20 mouse cellular contexts compared by ENCODE assay signal in genomic region chr17:66206074-66206473, GRCm38 (mm10).
DNase-seq lines count a peak whose midpoint lies in the region; ATAC-seq and TF ChIP-seq lines count a peak whose summit lies in the region.
"Had no signal": no experiment of that assay in that cellular context is flagged by ENCODE, and none has a peak within 500 bp of the region (broad histone marks: within the 10 kb centered on the region; RNA-seq: fewer than 3 reads in every experiment).

No protein-coding gene starts in this region.

- intact Hi-C loops in heart, postnatal 14 days (cut with DNase I) = no loop called here

- WGBS in heart, embryonic 10.5 days = 61% methylated on average over 2 of the region's 2 CpGs
- WGBS in heart, embryonic 12.5 days = 70% methylated on average over 2 of the region's 2 CpGs

- no peak for ATAC-seq in heart, embryonic 12.5 days (ENCODE audit: insufficient number of reproducible peaks, low FRiP score)
- ATAC-seq: activated CD4-positive, CD25-positive, alpha-beta regulatory T cell, adult 4 months; CD4-positive, CD25-positive, alpha-beta regulatory T cell, adult 4 months; Patski had no signal

- no peaks in the 10 kb centered on the region for H3K36me3 ChIP-seq in heart, embryonic 10.5 days
- H3K36me3 ChIP-seq in heart, embryonic 12.5 days = no peaks in the 10 kb centered on the region
- H3K36me3 ChIP-seq in testis, adult 2 months (ENCODE audit: control insufficient read depth, insufficient read depth, low read length) = no peaks in the 10 kb centered on the region
- H3K36me3 ChIP-seq: G1E had no signal

- no peaks in the 10 kb centered on the region for H3K4me1 ChIP-seq in heart, embryonic 10.5 days
- no peaks in the 10 kb centered on the region for H3K4me1 ChIP-seq in heart, embryonic 12.5 days (replicated peaks)
- H3K4me1 ChIP-seq in testis, adult 2 months (ENCODE audit: control insufficient read depth, insufficient read depth, low read length) = peaks cover 7% of the 10 kb centered on the region

- H3K27me3 ChIP-seq in heart, embryonic 10.5 days (ENCODE audit: insufficient read depth, poor library complexity, severe bottlenecking) = no peaks in the 10 kb centered on the region
- no peaks in the 10 kb centered on the region for H3K27me3 ChIP-seq in heart, embryonic 12.5 days (replicated peaks)
- no peaks in the 10 kb centered on the region for H3K27me3 ChIP-seq in testis, adult 2 months (ENCODE audit: control insufficient read depth, insufficient read depth, low read length)

- peak; percentile 68 for DNase-seq in heart, adult 11 months
- DNase-seq in heart, postnatal 14 days = no peak
- peak; percentile 59 for DNase-seq in heart, embryonic 10.5 days (ENCODE audit: low spot score)
- DNase-seq in testis, postnatal 14 days (ENCODE audit: low spot score) = no peak
- DNase-seq: adrenal gland, adult 2 months; adrenal gland, adult 8-10 months; adrenal gland, postnatal 10 days; adrenal gland, postnatal 14 days; adrenal gland, postnatal 25 days; adrenal gland, postnatal 36 days; B cell, adult 2 months; cerebellum, adult 11 months; cerebellum, adult 11-12 months; cerebellum, adult 18-20 months had no signal

- H3K9me3 ChIP-seq in heart, embryonic 10.5 days = no peaks in the 10 kb centered on the region
- no peaks in the 10 kb centered on the region for H3K9me3 ChIP-seq in heart, embryonic 12.5 days (replicated peaks)
- H3K9me3 ChIP-seq: G1E had no signal

- no peak for TF ChIP-seq POLR2A in testis, adult 2 months (IDR thresholded peaks at IDR 0.05; ENCODE audit: control insufficient read depth, low read depth, low read length)

- H3K9ac ChIP-seq in heart, embryonic 12.5 days = no peak overlapping the region

- no peak overlapping the region for H3K27ac ChIP-seq in heart, embryonic 10.5 days
- H3K27ac ChIP-seq in heart, embryonic 12.5 days (ENCODE audit: poor library complexity, severe bottlenecking) = no peak overlapping the region
- peak overlapping the region; percentile 99 for H3K27ac ChIP-seq in testis, adult 2 months (ENCODE audit: control insufficient read depth, insufficient read depth, low read depth, low read length)

- no peak overlapping the region for H3K4me3 ChIP-seq in heart, embryonic 10.5 days
- no peak overlapping the region for H3K4me3 ChIP-seq in heart, embryonic 12.5 days
- H3K4me3 ChIP-seq in testis, adult 2 months (ENCODE audit: control insufficient read depth, low read depth, low read length) = peak overlapping the region; percentile 79

- H3K4me2 ChIP-seq in heart, embryonic 12.5 days = no peak overlapping the region

- no peak for TF ChIP-seq CTCF in testis, adult 2 months (IDR thresholded peaks at IDR 0.05; ENCODE audit: control insufficient read depth, insufficient read depth, insufficient replicate concordance, low read depth, low read length)

Comparison
In these comparisons a context has a peak if more than half of its experiments do, and no peak if none do; other contexts are left out.
1. DNase-seq: peak in heart, adult 11 months (single experiment) and heart, embryonic 10.5 days (single experiment); none in heart, postnatal 14 days (0 of 2) and testis, postnatal 14 days (single experiment).